Mouse (Mus musculus) right cerebral cortex, postnatal 14 days (tissue): ENCODE results near the gene Amn.

Experiments used
- DNase-seq: peaks from one replicate; pipeline ENCODE4 v3.0.0; 2022

Amn gene

DNA sequence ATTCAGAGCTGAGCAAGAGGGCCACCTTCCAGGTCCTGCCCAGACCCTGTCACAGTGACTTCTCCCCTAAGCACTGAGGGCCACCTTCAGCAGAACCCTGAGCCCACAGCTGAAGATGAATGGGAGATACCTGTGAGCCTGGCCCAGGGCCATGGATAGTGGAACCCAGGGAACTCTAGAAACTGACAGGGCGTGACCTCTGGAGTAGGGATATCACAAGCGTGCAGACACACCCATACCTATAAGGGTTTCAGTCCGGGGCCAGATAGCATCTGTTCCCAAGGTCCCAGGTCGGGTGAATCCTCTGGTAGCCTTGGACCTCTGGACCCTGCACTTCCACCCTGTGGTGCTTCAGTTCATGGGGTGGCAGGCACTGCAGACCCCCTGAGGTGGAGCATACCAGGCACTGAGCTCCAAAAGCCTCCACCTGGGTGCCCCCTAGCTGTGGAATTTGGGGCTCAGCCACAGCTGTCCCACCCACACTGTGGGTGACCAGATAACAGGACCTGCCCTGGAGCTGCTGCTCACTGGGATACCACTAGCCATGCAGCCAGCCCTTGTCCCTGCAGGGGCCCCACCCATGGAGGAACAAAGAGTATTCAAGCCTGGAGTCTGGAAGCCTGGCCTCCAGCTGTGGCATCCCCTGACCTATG lies 3.1 kb upstream of the Amn start:
- no peak for DNase-seq

DNA sequence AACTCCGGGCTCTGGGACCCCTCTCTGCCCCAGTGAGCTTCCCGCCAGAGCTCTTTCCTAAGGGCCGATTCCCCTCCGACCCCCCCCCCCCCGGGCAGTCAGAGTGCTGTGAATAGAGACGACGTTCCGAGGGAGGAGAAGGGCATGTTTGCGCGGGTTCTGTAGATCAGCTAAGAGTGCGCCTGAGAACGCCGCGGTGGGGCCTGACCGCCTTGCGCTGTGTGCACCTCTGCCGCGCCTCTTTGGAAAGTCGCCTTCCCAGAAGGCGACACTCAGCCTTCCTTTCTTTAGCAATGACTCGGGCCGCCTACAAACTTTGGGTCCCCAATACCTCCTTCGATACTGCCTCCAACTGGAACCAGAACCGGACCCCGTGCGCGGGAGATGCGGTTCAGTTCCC lies 511 bp downstream of the Amn start:
- DNase-seq: no peak

DNA sequence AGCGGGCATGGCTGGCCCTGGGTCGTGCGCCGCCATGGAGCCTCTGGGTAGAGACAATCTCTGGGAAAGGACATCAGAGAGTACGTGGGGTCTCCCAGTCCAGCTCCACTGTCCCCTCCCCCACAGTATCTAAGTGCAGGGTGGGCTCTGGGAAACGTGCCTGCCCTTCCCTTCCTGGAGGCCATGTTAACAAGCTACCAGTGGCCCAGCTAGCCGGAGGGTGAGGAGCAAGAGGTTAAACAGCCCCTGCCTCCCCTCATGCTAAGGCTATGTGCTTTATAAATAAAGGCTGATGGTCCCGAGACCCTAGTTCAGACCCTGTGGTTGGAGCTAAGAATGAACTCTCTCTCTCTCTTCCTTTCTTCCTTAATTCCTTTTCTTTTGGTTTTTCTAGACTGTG lies 1.1 kb downstream of the Amn start:
- no peak for DNase-seq

DNA sequence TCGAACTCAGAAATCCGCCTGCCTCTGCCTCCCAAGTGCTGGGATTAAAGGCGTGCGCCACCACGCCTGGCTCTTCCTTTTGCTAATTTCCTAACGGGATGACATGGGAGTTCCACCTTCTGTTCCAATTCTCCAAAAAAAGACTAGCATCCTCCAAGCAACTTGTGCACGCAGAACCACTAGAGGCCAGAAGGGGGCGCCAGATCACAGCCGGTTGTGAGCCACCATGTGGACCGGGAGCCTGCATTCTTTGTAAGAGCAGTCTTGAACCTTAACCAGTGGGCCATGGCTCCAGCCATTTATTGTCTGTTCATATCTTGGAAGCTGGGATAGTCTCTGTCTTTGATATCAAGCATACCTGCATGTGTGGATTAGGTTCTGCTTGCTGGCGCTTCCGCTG lies 1.5 kb downstream of the Amn start:
- peak; percentile 84 for DNase-seq

DNA sequence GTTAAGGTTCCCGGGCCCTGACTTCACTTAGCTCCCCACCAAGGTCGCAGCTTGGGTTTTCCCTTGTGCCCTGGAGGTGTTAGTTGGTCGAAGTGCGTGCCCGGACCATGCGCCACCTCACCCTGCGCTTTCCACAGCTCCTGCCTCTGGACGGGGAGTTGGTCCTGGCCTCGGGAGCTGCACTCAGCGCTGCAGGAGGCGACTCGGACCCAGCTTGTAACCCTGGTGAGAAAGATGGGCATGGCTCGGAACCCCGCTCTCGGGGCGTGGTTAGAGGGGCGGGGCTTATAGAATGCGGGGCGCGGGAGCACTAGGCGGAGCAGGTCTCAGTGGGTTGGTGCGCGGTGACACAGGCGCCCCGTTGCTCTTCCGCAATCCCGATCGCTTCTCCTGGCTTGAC lies 3.1 kb downstream of the Amn start:
- no peak for DNase-seq

DNA sequence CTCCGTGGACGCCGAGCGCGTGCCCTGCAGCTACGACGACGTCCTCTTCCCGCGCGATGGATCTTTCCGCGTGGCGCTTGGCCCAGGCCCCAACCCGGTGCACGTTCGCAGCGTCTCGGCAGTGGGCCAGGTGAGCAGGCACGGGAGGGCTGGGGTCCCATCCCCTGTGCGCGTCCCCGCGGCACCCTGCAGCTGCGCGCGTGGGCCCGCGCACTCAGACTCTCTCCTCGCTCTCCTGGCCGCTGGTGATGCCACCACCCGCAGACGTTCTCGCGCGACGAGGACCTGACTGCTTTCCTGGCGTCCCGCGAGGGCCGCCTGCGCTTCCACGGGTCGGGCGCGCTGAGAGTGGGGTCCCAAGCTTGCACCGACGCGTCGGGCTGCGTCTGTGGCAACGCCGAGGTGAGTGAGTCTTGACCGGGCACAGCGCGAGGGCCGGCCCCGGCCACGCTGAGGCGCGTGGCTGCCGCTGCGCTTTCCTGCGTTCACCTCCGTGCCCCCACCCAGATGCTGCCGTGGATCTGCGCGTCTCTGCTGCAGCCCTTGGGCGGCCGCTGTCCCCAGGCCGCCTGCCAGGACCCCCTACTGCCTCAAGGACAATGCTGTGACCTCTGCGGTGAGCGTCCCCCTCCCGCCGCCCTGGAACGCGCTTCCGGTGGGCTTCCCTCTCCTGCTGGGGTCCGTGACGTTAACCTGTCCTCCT lies 3.7 kb downstream of the Amn start:
- DNase-seq: peak; percentile 56

DNA sequence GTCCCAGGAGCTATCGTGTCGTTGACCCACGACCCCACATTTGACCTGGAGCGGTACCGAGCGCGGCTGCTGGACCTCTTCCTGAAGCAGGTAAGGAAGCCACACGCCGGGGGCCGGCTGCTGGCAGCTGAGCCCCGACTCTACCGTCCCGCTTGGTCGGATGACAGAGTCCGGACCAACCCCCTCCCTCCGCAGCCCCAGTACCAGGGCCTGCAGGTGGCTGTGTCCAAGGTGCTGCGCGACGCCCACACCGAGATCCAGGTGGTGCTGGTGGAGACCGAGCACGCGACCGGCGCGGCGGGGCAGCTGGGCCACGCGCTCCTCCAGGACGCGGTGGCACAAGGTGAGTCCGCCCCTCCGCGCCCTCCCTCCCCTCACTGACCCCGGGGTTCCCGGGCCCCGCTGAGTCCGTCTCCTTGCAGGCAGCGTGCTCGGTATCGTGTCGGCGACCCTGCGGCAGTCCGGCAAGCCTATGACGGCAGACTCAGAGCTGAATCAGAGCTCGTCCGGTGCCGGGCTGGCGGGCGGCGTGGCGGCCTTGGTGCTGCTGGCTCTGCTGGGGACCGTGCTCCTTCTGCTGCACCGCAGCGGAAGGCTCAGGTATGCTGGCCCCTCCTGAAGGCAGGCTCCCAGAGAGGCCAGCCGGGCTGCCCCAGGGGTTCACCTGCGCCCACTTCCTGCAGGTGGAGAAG lies 4.4 kb downstream of the Amn start:
- DNase-seq: no peak

DNA sequence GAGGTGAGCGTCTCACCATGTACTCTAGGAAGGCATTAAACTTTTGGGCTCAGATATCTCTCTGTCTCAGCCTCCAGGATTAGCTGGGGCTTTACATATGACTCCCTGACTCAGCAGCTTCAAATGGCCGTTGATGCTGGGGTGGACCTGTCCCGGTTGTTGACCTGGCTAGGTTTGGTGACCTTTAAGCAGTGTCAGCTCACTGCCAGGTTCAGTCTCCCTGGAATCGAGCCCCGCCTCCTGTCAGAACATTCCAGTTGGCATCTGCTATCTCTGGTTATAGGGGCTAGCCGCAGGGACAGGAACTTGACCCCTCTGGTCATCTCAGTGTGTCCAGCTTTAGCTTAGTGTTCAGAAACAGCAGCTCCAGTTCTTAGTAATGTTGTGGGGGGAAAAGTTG lies 5.5 kb downstream of the Amn start:
- no peak for DNase-seq

DNA sequence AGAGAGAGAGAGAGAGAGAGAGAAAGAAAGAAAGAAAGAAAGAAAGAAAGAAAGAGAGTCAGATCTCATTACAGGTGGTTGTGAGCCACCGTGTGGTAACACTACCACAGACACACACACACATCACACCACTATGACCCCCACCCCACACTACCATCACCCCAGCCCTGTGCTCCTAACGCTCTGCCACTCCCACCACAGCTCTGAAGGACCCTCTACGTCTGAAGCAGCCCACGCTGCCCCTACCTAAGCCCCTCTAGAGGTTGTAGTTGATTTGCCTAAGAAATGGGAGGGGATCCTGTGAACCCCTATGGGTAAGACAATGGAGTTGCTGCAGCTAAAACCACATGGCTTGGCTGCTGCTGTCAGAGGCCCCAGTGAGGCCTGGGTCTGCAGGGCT lies 12.7 kb downstream of the Amn start:
- no peak for DNase-seq

DNA sequence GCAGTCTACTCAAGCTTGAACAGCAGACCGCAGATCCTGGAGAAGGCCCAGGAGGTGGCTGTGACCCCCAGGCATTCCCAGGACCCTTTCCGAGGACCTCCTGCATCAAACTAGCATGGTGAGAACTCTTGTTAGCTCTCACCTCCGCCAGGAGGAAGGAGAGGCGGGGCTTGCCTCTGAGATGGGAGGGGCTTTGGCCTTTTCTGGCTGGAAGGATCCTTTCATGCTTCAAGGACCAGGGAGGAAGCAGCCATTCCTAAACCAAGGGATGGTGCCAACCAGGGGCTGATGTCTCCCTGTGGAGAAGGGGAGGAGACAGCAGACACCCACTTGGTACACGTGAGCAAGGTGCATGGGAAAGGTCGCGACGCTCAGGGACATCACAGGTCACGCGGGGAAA lies 13.6 kb downstream of the Amn start:
- no peak for DNase-seq

DNA sequence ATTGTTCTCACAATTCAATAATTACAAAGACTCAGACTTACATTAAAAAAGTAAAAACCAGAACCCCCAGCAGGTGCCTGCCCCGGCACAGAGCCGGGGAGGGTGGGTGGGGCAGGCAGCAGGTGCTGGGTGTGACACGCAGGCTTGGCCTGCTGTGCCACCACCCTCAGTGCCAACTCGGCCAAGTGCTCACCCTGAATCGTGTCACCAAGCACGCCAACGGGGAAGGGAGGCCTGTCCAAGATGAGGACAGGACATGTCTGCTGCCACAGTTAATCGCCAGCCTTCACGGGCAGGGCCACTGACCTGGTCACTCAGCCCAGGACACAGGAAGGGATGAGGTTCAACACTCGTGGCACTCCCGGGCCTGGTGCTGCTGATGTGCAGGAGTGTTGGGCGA lies 22.1 kb downstream of the Amn start:
- DNase-seq: no peak

DNA sequence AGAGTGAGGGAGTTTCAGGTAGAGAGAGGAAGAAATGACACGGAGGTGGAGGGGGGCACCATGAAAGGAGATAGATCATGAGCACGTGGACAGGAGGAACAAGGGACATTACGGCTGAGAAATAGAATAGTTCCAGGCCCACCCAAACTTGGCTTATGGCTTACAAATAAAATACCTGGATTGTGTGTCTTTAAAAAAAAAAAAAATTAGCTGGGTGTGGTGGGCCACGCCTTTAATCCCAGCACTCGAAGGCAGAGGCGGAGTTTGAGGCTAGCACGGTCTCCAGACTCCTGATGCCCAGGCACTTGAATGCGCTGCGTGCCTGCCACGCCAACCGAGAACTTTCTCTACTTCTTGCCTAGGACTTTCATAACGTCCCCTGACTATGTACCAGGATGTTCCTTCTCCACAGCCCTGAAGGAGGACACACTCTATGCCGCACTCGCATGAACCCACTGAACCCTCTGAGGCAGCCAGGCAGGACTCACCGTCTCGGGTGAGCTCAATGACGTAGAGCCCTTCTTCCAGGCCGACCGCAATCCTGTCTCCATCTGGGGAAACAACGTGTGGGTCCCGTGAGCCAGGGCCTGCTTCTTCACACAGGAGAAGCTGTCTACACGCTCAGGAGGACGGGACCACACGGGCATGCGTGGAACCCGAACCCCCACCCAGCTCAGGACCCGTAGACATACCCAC lies 30.6 kb downstream of the Amn start:
- DNase-seq: no peak

DNA sequence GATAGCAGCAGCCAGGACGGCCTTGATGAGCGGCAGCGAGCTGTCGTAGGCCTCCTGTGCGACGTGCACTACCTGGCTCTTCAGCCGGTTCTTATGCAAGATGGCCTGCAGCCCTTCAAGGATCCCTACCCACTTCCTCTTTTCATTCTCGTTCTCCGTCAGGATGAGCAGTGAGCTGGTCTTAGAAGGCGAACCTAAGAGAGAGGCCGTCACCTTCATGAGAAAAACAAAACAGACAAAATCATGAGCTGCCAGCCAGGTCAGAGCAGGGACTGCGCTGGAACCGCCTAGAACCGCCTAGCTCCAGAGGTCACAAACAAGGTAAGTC lies 31.1 kb downstream of the Amn start:
- no peak for DNase-seq

DNA sequence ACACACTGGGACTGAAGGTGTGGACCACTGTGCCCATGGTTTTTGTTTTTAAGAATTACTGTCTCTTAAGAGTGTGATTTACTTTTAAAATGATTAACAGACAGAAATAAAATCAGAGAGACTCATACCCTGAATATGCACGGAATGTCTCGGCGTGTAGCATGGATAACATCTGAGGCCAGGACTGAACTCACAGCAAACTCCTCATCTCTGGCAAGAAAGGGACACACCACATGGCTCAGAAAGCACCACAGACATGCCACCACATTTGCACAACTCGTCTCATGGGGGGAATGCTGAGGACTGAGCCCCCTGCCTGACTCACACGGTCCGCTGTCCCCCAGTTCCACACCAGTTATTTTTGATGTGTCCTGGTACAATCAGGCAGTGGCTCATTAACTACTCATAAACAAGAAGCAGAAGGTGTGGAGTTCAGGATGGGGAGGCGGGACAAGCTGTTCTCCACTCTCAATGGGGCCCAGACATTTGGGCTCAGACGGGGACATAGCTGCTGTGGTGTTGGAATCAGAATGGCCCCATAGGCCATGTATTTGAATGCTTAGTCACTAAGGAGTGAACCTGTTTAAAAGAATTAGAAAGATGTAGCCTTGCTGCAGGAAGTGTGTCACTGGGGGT lies 32.9 kb downstream of the Amn start:
- DNase-seq: no peak

DNA sequence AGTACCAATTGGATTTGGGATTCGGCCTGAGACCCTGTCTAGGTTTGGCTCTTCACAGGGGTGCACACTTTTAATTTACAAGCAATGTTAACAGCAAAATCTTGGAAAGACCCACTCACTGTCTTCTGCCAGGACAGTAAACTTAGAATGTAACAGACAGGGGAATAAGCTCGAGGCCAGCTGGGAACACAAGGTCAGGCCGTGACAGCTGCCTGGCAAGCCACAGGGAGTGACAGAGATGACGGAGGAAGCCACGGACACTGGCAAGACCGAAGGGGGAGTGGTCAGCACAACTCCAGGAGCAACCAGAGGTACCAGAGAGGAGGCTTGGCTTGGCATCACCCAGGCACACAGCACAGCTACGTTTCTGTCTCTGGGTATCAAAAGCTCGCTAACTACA lies 35.9 kb downstream of the Amn start:
- no peak for DNase-seq

DNA sequence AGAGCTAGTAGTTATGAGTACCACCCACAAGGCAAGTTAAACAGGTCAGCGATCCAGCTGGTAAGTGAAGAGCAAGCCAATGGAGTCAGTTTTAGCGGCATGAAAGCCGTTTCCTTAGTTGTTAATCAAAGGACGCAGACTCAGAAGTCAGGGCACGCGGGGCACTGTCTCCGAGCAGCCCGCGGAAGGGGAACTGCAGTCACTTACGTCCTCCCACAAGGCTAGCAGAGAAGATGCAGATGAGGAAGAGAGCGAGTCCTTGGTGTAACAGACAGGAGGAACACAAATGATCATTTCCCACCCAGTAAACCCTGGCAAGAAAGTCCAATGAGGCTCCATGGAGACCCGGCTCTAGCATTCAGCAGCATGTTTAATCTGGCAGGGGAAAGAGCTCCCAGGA lies 38.4 kb downstream of the Amn start:
- no peak for DNase-seq

DNA sequence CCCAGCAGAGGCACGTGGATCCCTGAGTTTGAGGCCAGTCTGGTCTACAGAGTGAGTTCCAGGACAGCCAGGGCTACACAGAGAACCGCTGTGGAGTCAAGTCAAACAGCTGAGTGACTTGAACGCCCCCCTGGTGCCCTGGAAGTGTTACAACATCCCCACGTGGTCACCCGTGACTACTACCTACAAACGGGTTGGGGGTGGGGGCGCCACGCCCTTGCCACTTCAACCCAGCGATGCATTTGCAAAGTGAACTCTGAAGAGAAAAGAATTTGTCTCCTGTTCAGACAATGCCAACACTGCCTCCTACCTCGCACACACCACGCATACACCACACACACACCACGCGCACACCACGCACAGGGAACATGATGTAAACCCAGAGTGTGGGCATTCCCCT lies 39.0 kb downstream of the Amn start:
- DNase-seq: no peak

DNA sequence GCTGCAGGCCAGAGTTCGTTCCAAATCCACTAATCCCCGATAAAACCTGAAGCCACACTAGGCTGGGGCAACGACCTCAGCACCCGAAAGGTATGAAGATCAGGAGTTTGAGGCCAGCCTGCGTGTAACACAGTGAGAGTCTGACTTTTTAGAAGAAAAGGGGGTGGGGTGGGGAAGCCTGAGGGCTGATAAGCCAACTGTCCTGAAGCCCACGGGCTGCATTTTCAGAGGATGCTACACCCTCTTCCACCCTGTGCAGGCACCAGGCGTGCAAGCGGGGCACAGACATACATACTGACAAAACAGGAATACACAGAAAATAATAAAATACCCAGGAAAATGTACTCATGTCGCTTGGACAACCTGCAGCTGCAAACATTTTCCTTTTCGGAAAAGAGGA lies 40.9 kb downstream of the Amn start:
- no peak for DNase-seq

DNA sequence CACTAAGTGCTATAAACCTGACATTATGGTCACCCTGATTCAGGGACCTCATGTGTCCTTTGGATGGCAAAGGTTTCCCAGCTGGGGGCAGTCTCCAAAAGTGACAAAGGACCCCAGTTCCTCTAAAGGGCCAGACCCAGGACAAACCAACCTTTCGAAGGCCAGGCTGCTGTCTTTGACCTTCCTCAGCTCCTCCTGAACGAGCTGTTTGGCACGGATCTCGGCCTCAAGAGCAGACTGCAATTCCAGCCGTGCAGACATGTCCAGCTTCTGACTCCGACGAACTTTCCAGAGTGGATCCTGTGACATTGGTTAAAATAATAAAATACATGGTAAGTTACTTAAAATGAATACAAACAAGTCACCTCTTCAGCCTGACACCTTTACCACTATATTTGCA lies 43.4 kb downstream of the Amn start:
- no peak for DNase-seq

DNA sequence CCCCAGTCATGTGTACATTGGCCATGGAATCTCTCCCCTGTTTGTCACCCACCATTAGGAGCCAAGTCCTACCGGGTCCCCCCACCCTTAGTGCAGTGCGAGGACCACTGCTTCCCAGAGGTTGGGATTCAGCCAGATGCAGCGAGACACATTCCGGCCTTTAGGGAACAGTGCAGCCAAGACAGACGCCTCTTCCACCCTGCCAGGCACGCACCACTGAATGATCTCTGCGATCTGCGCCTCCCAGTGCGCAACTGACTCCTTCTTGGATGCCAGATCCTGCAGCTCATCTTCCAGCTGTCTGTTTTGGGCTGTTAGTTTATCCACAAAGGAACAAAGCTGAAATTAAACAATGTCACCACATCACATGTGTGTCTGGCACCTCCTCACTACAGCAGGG lies 46.8 kb downstream of the Amn start:
- DNase-seq: no peak

DNA sequence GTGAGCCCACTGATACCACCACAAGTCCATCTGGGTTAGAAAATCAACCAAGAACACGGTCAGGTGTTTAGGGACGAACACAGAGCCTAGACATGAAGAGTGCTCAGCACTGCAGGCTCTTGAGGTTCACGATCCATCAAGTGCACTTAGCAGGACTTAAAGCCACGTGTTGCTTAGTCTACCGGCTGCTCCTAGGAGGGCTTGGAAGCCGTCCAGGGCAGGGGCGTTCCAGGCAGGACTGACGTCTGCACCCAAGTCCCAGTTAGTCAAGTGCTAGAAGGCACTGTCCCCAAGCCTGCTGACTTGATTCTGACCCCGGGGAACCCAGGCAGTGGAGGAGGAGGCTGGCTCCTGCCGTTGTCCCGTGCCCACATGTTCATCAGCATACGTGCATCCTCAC lies 49.7 kb downstream of the Amn start:
- DNase-seq: no peak

DNA sequence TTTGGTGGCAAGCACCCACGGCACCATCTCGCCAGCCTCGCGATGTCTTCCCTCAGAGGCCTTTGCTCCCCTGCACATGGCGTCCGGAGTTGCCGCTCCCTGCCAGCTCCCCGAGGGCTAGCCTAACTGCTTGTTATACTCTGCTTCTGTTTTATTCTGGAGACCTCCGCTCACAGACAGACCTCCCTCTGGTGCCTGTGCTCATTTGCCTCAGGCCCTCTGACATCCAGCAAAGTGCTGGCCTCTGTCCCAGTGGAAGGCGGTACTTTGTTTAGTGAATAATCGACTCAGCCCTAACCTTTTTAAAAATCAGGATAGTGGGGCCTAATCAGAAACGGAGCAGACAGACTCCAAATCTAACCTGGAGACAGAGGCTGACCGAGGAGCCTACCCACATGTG lies 50.9 kb downstream of the Amn start:
- DNase-seq: no peak

DNA sequence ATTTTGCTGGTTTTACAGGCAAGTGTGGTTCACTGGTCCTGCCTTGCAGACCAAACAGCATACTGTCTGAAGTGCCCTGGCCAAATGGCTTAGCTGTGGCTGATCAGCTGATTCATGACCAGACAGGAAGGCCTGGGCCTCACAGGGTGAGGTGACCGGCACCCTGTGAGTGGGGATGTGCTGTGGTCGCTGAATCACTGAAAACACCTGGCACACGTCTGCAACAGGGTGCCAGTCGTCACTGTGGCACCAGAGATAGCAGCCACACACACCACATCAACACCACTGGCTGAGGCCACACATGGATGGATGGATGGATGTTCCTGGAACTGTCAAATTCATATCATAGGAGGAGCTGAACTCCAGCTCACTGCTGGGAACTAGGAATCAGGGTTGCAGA lies 52.5 kb downstream of the Amn start:
- no peak for DNase-seq

DNA sequence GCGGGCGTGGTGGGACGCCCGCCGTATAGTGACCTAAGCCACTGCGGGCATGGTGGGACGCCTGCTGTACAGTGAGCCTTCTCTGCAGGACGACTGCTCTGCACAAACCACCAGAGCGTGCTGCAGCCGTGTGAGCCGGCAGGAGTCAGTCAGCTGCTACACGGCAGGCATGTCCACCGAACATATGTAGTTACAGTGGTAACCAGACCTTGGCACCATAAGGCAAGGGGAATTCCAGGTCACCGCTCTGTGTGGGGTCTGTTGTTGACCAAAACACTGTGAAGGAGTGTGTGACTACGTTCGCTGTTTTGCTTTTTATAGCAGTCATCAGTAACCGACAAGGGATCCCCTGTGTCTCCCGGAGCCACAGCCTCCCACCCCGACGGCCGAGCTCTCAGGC lies 53.6 kb downstream of the Amn start:
- no peak for DNase-seq
